11 mouse cellular contexts compared by ENCODE assay signal in the genomic region with DNA sequence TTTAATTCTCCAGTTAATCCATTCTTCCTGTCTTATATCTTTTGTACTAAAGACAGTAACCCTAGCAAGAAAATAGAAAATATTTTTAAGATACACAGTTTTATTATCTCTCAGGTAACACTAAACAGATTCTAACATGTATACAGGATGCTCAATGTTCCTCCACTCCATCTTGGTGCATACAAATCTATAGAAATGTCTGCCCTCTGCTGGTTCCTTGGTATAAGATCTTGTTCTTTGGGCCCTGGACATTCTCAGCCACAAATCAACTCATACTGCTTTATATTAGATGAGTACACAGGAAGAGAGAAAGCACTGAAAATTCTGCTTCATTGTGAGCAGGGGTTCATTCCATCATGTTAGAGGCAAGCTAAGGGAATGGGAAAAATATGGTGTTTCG.
DNase-seq lines count a peak whose midpoint lies in the region; ATAC-seq lines count a peak whose summit lies in the region.
"Had no signal": no experiment of that assay in that cellular context is flagged by ENCODE, and none has a peak within 500 bp of the region (broad histone marks: within the 10 kb centered on the region; RNA-seq: fewer than 3 reads in every experiment).

No protein-coding gene starts in this region.

- no peaks in the 10 kb centered on the region for H3K36me3 ChIP-seq in embryonic facial prominence, embryonic 11.5 days (replicated peaks; ENCODE audit: control insufficient read depth, insufficient read depth, low read depth, low read length)
- H3K36me3 ChIP-seq in embryonic facial prominence, embryonic 10.5 days (replicated peaks), result no peaks in the 10 kb centered on the region
- no peaks in the 10 kb centered on the region for H3K36me3 ChIP-seq in midbrain, embryonic 12.5 days
- no peaks in the 10 kb centered on the region for H3K36me3 ChIP-seq in midbrain, embryonic 13.5 days
- H3K36me3 ChIP-seq in forebrain, embryonic 13.5 days (ENCODE audit: poor library complexity, severe bottlenecking), result no peaks in the 10 kb centered on the region
- H3K36me3 ChIP-seq: limb, embryonic 15.5 days had no signal

- ATAC-seq in embryonic facial prominence, embryonic 11.5 days (replicated peaks; ENCODE audit: insufficient number of reproducible peaks, low FRiP score, low TSS enrichment, low read depth), result no peak
- 0 out of 2 replicates have a peak, but pooled peaks have one; percentile 49 for ATAC-seq in midbrain, embryonic 12.5 days (ENCODE audit: low FRiP score, low read depth)
- no peak for ATAC-seq in midbrain, embryonic 13.5 days
- ATAC-seq in forebrain, embryonic 13.5 days, result peak; percentile 63; the same call in 1 of the 2 replicates
- ATAC-seq in erythroblast, adult 5-6 weeks (replicated peaks; ENCODE audit: low FRiP score, poor library complexity, severe bottlenecking), result no peak

- no peaks in the 10 kb centered on the region for H3K9me3 ChIP-seq in embryonic facial prominence, embryonic 11.5 days (replicated peaks; ENCODE audit: control insufficient read depth, low read length)
- H3K9me3 ChIP-seq in embryonic facial prominence, embryonic 10.5 days, result no peaks in the 10 kb centered on the region
- H3K9me3 ChIP-seq in midbrain, embryonic 12.5 days, result no peaks in the 10 kb centered on the region
- H3K9me3 ChIP-seq in midbrain, embryonic 13.5 days, result no peaks in the 10 kb centered on the region
- no peaks in the 10 kb centered on the region for H3K9me3 ChIP-seq in forebrain, embryonic 13.5 days (replicated peaks)
- H3K9me3 ChIP-seq: limb, embryonic 15.5 days had no signal

- peak; percentile 68 for DNase-seq in embryonic facial prominence, embryonic 11.5 days (ENCODE audit: low spot score)
- no peak for DNase-seq in embryonic facial prominence, embryonic 10.5 days (ENCODE audit: low spot score)
- DNase-seq in retina, postnatal 1 day, result peak; percentile 59
- no peak for DNase-seq in right cerebral cortex, postnatal 14 days
- DNase-seq: cerebellum, adult 11 months; kidney, postnatal 36 days had no signal

- no peak overlapping the region for H3K4me3 ChIP-seq in embryonic facial prominence, embryonic 11.5 days (ENCODE audit: low read depth, low read length)
- no peak overlapping the region for H3K4me3 ChIP-seq in embryonic facial prominence, embryonic 10.5 days
- H3K4me3 ChIP-seq in midbrain, embryonic 12.5 days, result no peak overlapping the region
- H3K4me3 ChIP-seq in midbrain, embryonic 13.5 days (replicated peaks), result no peak overlapping the region
- no peak overlapping the region for H3K4me3 ChIP-seq in forebrain, embryonic 13.5 days
- H3K4me3 ChIP-seq: limb, embryonic 15.5 days had no signal

- no peaks in the 10 kb centered on the region for H3K27me3 ChIP-seq in embryonic facial prominence, embryonic 11.5 days (ENCODE audit: control insufficient read depth, insufficient read depth, low read length)
- H3K27me3 ChIP-seq in embryonic facial prominence, embryonic 10.5 days (replicated peaks; ENCODE audit: low read depth, poor library complexity, severe bottlenecking), result no peaks in the 10 kb centered on the region
- H3K27me3 ChIP-seq in midbrain, embryonic 12.5 days, result no peaks in the 10 kb centered on the region
- no peaks in the 10 kb centered on the region for H3K27me3 ChIP-seq in midbrain, embryonic 13.5 days
- H3K27me3 ChIP-seq in forebrain, embryonic 13.5 days, result no peaks in the 10 kb centered on the region
- H3K27me3 ChIP-seq: limb, embryonic 15.5 days had no signal

- 65% methylated on average over 1 of the region's 1 CpGs for WGBS in embryonic facial prominence, embryonic 11.5 days
- 78% methylated on average over 1 of the region's 1 CpGs for WGBS in embryonic facial prominence, embryonic 10.5 days
- WGBS in midbrain, embryonic 12.5 days, result 71% methylated on average over 1 of the region's 1 CpGs
- 86% methylated on average over 1 of the region's 1 CpGs for WGBS in midbrain, embryonic 13.5 days
- 70% methylated on average over 1 of the region's 1 CpGs for WGBS in forebrain, embryonic 13.5 days

- H3K4me2 ChIP-seq in embryonic facial prominence, embryonic 11.5 days (ENCODE audit: low read depth, low read length), result no peak overlapping the region
- no peak overlapping the region for H3K4me2 ChIP-seq in midbrain, embryonic 12.5 days (replicated peaks)
- no peak overlapping the region for H3K4me2 ChIP-seq in midbrain, embryonic 13.5 days (replicated peaks)
- no peak overlapping the region for H3K4me2 ChIP-seq in forebrain, embryonic 13.5 days
- H3K4me2 ChIP-seq: limb, embryonic 15.5 days had no signal

- H3K9ac ChIP-seq in embryonic facial prominence, embryonic 11.5 days (replicated peaks; ENCODE audit: low read length), result no peak overlapping the region
- H3K9ac ChIP-seq in midbrain, embryonic 12.5 days (replicated peaks), result no peak overlapping the region
- H3K9ac ChIP-seq in midbrain, embryonic 13.5 days (replicated peaks), result no peak overlapping the region
- no peak overlapping the region for H3K9ac ChIP-seq in forebrain, embryonic 13.5 days
- H3K9ac ChIP-seq: limb, embryonic 15.5 days had no signal

- H3K4me1 ChIP-seq in embryonic facial prominence, embryonic 11.5 days (ENCODE audit: control insufficient read depth, insufficient read depth, low read length), result no peaks in the 10 kb centered on the region
- H3K4me1 ChIP-seq in embryonic facial prominence, embryonic 10.5 days, result no peaks in the 10 kb centered on the region
- no peaks in the 10 kb centered on the region for H3K4me1 ChIP-seq in midbrain, embryonic 12.5 days
- no peaks in the 10 kb centered on the region for H3K4me1 ChIP-seq in midbrain, embryonic 13.5 days (replicated peaks)
- H3K4me1 ChIP-seq in forebrain, embryonic 13.5 days, result no peaks in the 10 kb centered on the region
- H3K4me1 ChIP-seq: limb, embryonic 15.5 days had no signal

- H3K27ac ChIP-seq in embryonic facial prominence, embryonic 11.5 days (replicated peaks; ENCODE audit: low read depth, low read length), result no peak overlapping the region
- H3K27ac ChIP-seq in embryonic facial prominence, embryonic 10.5 days (replicated peaks), result no peak overlapping the region
- no peak overlapping the region for H3K27ac ChIP-seq in midbrain, embryonic 12.5 days (replicated peaks)
- no peak overlapping the region for H3K27ac ChIP-seq in midbrain, embryonic 13.5 days
- no peak overlapping the region for H3K27ac ChIP-seq in forebrain, embryonic 13.5 days
- H3K27ac ChIP-seq: limb, embryonic 15.5 days had no signal

Comparison
In these comparisons a context has a peak if more than half of its experiments do, and no peak if none do; other contexts are left out.
1. ATAC-seq: peak in midbrain, embryonic 12.5 days (single experiment) and forebrain, embryonic 13.5 days (single experiment); none in embryonic facial prominence, embryonic 11.5 days (single experiment), midbrain, embryonic 13.5 days (single experiment) and erythroblast, adult 5-6 weeks (single experiment).
2. DNase-seq: peak in embryonic facial prominence, embryonic 11.5 days (single experiment) and retina, postnatal 1 day (single experiment); none in embryonic facial prominence, embryonic 10.5 days (single experiment) and right cerebral cortex, postnatal 14 days (single experiment).